Mouse (Mus musculus): ENCODE data around the gene L1cam. TPM values are rescaled to one million over a fixed set of nuclear protein-coding genes. Genes with fewer than 3 reads are reported as not detected.

L1cam gene
- total and polyA plus RNA-seq, 3 experiments, result 2.1 to 3.7 (median 2.9) TPM

- Histone ChIP-seq H3K4me3 (no peak overlapping the region), H3K27me3 (ENCODE audit: control insufficient read depth, insufficient read depth, low read length) (no peaks in the 10 kb centered on the region), H3K9ac (ENCODE audit: low read depth, low read length) (no peak overlapping the region), H3K79me2 (replicated peaks; ENCODE audit: control insufficient read depth, insufficient read depth, low read length) (no peaks in the 10 kb centered on the region), H3K36me3 (ENCODE audit: control insufficient read depth, insufficient read depth, low read length) (no peaks in the 10 kb centered on the region), H3K4me1 (ENCODE audit: control insufficient read depth, insufficient read depth, low read length) (no peaks in the 10 kb centered on the region), H3K27ac (no peak overlapping the region)
- WGBS, result 45% methylated on average over 3 of the region's 3 CpGs
- TF ChIP-seq EP300 (IDR thresholded peaks at IDR 0.05; ENCODE audit: insufficient read depth, low read depth, low read length) (no peak), CTCF (IDR thresholded peaks at IDR 0.05) (no peak), POLR2A (IDR thresholded peaks at IDR 0.05; ENCODE audit: insufficient read depth, low read depth, low read length) (no peak)
- intact Hi-C loops (cut with DNase I), result no loop called here
- DNase-seq, result no peak
Observed at GRCm38 (mm10) chrX:73864692-73865091, 31.2 kb downstream of the L1cam start.

- intact Hi-C loops (cut with DNase I), result no loop called here
- no peak overlapping the region for H3K9ac ChIP-seq (ENCODE audit: low read depth, low read length)
- H3K79me2 ChIP-seq (replicated peaks; ENCODE audit: control insufficient read depth, insufficient read depth, low read length), result no peaks in the 10 kb centered on the region
- DNase-seq, result no peak
- no peak overlapping the region for H3K4me3 ChIP-seq
- WGBS, result 30% methylated on average over 3 of the region's 3 CpGs
- H3K36me3 ChIP-seq (ENCODE audit: control insufficient read depth, insufficient read depth, low read length), result no peaks in the 10 kb centered on the region
- no peak overlapping the region for H3K27ac ChIP-seq
- H3K27me3 ChIP-seq (ENCODE audit: control insufficient read depth, insufficient read depth, low read length), result no peaks in the 10 kb centered on the region
- H3K4me1 ChIP-seq (ENCODE audit: control insufficient read depth, insufficient read depth, low read length), result no peaks in the 10 kb centered on the region
- TF ChIP-seq EP300 (IDR thresholded peaks at IDR 0.05; ENCODE audit: insufficient read depth, low read depth, low read length) (no peak), POLR2A (IDR thresholded peaks at IDR 0.05; ENCODE audit: insufficient read depth, low read depth, low read length) (no peak), CTCF (IDR thresholded peaks at IDR 0.05) (no peak)
Observed at GRCm38 (mm10) chrX:73855087-73855408, 40.9 kb downstream of the L1cam start.

DNA sequence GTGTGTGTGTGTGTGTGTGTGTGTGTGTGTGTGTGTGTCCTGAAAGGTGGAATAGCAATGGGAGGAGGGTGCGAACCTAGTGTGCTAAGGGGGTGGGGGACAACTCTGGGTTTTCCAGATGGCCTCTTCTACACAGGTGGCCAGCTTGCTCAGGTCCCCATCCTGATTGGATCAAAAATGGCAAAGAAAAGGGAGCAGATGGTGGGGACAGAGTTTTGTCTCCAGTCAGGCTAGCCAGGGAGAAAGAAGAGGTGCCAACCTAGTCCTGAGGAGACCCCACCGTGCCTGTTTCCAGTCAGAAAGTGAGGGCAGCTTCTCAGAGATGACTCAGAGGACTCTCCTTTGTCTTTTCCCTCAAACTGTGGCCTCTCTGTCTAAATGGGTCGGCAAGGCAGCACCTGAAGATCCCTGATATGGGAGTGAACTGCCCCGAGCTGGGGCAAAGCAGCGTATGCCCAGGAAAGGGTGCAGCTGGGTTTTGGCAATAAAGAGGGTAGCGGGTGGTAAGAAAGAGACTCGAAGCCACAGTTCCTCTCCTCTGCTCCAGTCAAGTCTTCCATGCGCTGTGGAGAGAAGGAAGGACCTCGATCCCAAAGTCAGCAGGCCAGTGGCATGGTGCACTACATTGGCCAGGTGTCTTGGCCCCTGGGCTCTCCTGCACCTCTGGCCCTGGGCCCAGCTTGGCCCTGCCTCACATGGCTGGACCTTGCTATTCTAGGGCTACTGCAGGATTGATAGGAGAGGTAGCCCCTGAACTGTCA lies 41.4 kb downstream of the L1cam start:
- H3K36me3 ChIP-seq (ENCODE audit: control insufficient read depth, insufficient read depth, low read length), result no peaks in the 10 kb centered on the region
- no peaks in the 10 kb centered on the region for H3K4me1 ChIP-seq (ENCODE audit: control insufficient read depth, insufficient read depth, low read length)
- intact Hi-C loops (cut with DNase I), result no loop called here
- DNase-seq, result peak in 1 of 2 experiments; percentile 20
- H3K79me2 ChIP-seq (replicated peaks; ENCODE audit: control insufficient read depth, insufficient read depth, low read length), result no peaks in the 10 kb centered on the region
- H3K27me3 ChIP-seq (ENCODE audit: control insufficient read depth, insufficient read depth, low read length), result no peaks in the 10 kb centered on the region
- H3K27ac ChIP-seq, result no peak overlapping the region
- no peak overlapping the region for H3K4me3 ChIP-seq
- TF ChIP-seq POLR2A (IDR thresholded peaks at IDR 0.05; ENCODE audit: insufficient read depth, low read depth, low read length), result no peak
- TF ChIP-seq EP300 (IDR thresholded peaks at IDR 0.05; ENCODE audit: insufficient read depth, low read depth, low read length), result no peak
- no peak for TF ChIP-seq CTCF (IDR thresholded peaks at IDR 0.05)
- 58% methylated on average over 9 of the region's 9 CpGs for WGBS
- no peak overlapping the region for H3K9ac ChIP-seq (ENCODE audit: low read depth, low read length)

DNA sequence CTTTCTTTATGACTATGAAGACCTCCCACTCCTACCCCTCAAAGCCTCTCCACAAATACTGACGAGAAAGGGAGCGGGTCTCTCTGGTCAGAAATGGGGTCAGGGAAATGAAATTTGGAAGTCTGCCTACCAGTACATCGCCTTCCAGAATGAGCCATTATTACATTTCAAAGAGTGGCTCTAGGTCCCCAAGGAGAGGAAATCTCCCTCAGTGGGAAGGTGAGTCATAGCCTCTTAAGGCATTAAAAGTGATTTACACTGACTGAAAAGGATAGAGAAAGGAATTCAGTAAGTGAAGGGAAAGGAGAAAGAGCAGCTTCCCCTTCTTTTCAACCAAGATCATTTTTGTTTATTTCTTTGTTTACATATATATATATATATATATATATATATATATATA lies 59.2 kb downstream of the L1cam start:
- no peak for TF ChIP-seq POLR2A (IDR thresholded peaks at IDR 0.05; ENCODE audit: insufficient read depth, low read depth, low read length)
- TF ChIP-seq CTCF (IDR thresholded peaks at IDR 0.05), result no peak
- no peaks in the 10 kb centered on the region for H3K4me1 ChIP-seq (ENCODE audit: control insufficient read depth, insufficient read depth, low read length)
- WGBS, result 65% methylated on average over 3 of the region's 3 CpGs
- intact Hi-C loops (cut with DNase I), result no loop called here
- no peaks in the 10 kb centered on the region for H3K36me3 ChIP-seq (ENCODE audit: control insufficient read depth, insufficient read depth, low read length)
- no peak overlapping the region for H3K4me3 ChIP-seq
- H3K27ac ChIP-seq, result no peak overlapping the region
- DNase-seq, result no peak
- H3K9ac ChIP-seq (ENCODE audit: low read depth, low read length), result no peak overlapping the region
- no peaks in the 10 kb centered on the region for H3K79me2 ChIP-seq (replicated peaks; ENCODE audit: control insufficient read depth, insufficient read depth, low read length)
- H3K27me3 ChIP-seq (ENCODE audit: control insufficient read depth, insufficient read depth, low read length), result no peaks in the 10 kb centered on the region

DNA sequence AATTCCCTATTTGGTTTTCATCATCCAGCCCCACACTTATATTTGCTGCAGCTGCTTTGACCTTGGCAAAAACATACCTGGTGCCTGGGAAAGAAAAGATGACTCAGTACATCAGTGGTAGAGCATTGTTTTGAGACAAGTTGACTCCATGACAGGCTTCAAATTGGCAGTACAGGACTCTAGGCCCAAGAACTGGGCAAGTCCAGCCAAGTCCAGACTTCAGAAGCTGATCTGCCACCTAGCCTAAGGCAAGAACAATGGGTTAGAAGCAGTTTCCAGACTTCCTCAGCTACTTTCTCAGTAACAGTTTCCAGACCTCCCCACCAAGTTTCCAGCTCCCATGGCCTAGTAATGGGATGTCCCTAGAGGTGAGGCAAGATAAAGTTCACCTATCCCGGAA lies 60.2 kb downstream of the L1cam start:
- H3K79me2 ChIP-seq (replicated peaks; ENCODE audit: control insufficient read depth, insufficient read depth, low read length), result no peaks in the 10 kb centered on the region
- H3K4me1 ChIP-seq (ENCODE audit: control insufficient read depth, insufficient read depth, low read length), result no peaks in the 10 kb centered on the region
- no peak for DNase-seq
- WGBS, result 86% methylated on average over 1 of the region's 1 CpGs
- TF ChIP-seq EP300 (IDR thresholded peaks at IDR 0.05; ENCODE audit: insufficient read depth, low read depth, low read length) (no peak), POLR2A (IDR thresholded peaks at IDR 0.05; ENCODE audit: insufficient read depth, low read depth, low read length) (no peak), CTCF (IDR thresholded peaks at IDR 0.05) (no peak)
- H3K4me3 ChIP-seq, result no peak overlapping the region
- no peak overlapping the region for H3K27ac ChIP-seq
- no peak overlapping the region for H3K9ac ChIP-seq (ENCODE audit: low read depth, low read length)
- H3K36me3 ChIP-seq (ENCODE audit: control insufficient read depth, insufficient read depth, low read length), result no peaks in the 10 kb centered on the region
- H3K27me3 ChIP-seq (ENCODE audit: control insufficient read depth, insufficient read depth, low read length), result no peaks in the 10 kb centered on the region
- intact Hi-C loops (cut with DNase I), result no loop called here

GRCm38 (mm10) chrX:73824185-73825151 lies 71.4 kb downstream of the L1cam start, which contains the start of gene Pdzd4:
TSS of gene Pdzd4 (minus strand) at chrX:73824969.
- intact Hi-C loops (cut with DNase I), result no loop called here
- Histone ChIP-seq H3K4me1 (ENCODE audit: control insufficient read depth, insufficient read depth, low read length) (no peaks in the 10 kb centered on the region), H3K4me3 (peak within 1 kb of the TSS; percentile 47), H3K27ac (no peak within 1 kb of the TSS), H3K36me3 (ENCODE audit: control insufficient read depth, insufficient read depth, low read length) (no peaks in the 10 kb centered on the region), H3K9ac (ENCODE audit: low read depth, low read length) (peak within 1 kb of the TSS; percentile 86), H3K27me3 (ENCODE audit: control insufficient read depth, insufficient read depth, low read length) (no peaks in the 10 kb centered on the region), H3K79me2 (replicated peaks; ENCODE audit: control insufficient read depth, insufficient read depth, low read length) (no peaks in the 10 kb centered on the region)
- WGBS, result 17% methylated on average over 79 of the region's 84 CpGs
- 0 out of 2 replicates have a peak, but pooled peaks have one; percentile 12 for TF ChIP-seq POLR2A (IDR thresholded peaks at IDR 0.05; ENCODE audit: insufficient read depth, low read depth, low read length)
- no peak for TF ChIP-seq CTCF (IDR thresholded peaks at IDR 0.05)
- TF ChIP-seq EP300 (IDR thresholded peaks at IDR 0.05; ENCODE audit: insufficient read depth, low read depth, low read length), result no peak
- peak; percentile 48 to 63 for DNase-seq
